Mouse (Mus musculus): ENCODE results near the gene Dnajb14. TPM values are rescaled to one million over a fixed set of nuclear protein-coding genes. Genes with fewer than 3 reads are reported as not detected.
"Not testable (repeated sequence)": the region's sequence is repeated elsewhere in the genome, so short reads cannot be mapped to it uniquely, and the experiment has no call there.

Gene Dnajb14
- total RNA-seq, 2 experiments from 2014 or later = 49.6 to 50.2 TPM

DNA sequence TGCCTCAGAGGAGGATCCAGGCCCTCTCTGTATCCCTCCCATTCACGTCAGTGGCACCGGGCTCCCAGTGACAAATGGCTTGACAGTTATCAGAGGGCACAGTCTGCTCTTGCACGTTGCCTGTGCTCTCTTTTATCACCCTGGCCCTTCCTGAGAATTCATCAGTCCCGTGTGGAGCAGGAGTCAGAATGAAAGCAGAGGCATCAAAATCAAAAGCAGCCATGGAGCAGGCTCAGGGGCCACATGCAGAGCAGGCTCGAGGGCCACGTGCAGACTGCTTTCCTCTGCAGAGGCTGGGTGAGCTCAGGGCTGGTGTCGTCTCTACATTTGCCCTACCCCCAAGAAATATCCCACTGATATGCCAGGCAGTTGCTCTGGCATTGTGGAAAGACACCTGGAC is 84.3 kb downstream of the Dnajb14 start:
- no peak for DNase-seq (ENCODE audit: low spot score in 2 of 2)

DNA sequence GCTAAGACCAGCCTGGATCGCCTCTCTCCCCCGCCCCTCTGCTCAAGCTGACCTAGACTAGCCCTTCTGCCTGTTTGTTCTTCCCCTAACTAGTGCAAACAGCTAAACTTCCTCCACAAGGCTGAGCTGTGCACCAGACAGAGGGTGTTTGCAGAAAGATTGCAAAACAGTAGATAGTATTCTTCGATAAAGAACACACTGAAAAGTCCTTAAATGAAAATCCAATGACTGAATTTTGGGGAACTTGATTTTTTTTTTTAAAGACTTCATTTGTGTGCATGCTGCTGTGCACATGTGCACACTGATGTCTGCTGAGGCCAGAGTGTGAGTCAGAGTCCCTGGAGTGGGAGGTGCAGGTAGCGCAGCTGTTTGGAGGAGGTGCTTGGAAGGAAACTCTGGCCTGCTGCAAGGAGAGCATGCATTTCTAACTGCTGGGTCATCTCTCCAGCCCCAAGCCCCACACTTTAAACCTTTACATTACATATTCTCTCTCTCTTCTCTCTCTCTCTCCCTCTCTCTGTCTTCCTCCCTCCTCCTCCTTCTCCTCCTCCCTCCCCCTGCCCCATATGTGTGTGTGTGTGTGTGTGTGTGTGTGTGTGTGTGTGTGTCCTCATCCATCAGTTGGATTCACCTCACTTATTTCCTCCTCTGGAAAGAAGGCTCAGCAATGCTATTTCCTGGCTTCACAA is 84.9 kb downstream of the Dnajb14 start:
- DNase-seq (ENCODE audit: low spot score in 2 of 2) = no peak

DNA sequence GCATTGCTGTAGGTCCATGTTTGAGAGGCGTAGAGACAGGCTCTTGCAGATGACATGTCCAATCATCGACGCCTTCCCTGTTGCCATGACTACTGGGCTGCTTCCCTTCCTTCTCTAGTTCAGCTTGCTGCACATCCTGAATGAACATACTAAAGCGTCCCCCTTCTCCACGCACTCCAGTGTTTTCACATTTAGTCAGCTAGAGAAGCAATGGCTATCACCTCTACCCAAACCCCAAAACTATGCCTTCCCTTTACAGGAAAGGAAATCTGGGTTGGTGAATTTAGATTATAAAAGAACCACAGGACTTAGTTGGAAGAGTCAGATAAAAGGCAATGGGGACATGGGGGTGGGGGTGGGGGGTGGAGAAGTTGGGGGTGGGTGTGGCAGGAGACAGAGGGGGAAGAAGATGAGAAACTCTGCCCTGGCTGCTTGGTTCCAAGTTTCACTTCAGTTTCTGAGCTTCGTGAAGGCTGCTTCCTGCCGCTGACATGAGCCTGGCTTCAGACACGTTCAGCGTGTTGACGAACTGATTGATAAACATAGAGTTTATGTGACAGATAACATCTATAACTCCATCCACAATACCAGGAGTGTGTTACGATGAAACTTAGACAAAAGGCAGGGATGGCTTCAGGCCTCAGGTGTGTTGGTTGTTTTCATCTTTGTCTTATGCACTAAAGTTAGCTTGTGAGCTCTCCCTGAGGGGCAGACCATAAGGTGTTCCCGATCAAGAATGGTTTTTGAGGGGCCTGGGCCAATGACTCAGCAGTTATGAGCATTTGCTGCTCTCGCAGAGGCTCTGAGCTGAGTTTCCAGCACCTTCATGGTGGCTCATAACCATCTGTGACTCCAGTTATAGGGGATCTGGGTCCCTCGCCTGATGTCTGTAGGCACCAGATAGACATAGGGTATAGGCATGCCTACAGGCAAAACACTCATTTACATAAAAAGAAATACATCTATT is 85.7 kb downstream of the Dnajb14 start:
- peak; percentile 49 to 70 for DNase-seq (ENCODE audit: low spot score in 2 of 2)

DNA sequence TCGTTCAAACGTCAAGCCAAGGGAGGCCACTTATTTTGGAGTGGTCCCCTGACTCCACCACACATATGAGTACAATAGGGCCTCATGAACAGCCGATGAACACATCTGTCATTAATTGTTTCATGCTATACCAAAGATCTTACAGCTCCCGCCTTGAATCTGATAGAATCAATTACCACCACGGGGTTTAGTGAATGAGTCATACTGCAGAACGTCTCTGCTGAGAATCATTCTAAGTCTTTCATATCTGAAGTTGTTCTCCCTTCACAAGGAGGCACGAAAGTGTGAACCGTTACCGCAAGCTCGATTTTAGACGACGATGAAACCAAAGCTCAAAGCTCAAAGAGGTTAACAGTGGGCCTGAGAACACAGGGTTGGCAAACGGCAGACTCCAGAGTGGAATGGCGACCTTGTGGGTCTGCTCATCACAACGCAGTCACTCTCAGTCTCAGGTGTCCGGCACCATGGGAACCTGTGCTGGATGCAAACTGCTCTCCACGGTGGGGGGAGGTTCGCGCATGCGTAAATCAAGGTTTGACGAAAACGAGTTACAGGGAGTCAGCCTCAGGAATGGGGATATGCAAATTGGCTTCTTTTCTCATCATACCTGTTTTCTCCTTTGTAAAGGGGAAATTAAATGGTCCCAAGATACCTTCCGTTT is 86.9 kb downstream of the Dnajb14 start:
- no peak for DNase-seq (ENCODE audit: low spot score in 2 of 2)

DNA sequence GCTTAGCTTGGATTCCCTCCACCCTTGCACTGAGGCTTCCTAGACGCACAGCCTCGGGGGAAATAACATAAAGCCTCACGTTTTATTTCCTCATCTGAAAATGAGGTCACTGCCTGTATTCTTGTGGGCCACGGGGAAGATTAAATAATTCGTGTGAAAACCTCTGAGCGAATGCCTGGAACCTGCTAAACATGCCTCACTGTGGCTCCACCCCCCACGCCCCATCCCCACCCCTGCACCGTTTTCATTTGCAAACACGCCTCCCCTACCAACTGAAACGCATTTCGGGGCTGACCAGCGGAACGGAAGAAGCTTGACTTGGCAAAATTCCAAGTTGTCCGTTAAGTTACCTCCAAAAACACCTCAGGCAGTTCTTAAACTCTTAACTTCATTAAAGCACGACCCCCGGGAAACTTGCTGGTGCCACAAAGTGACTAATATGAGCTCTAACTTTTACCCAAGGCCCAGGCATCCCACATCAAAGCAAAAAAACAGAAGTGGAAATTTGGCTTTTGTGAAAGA is 88.1 kb downstream of the Dnajb14 start:
- no peak for DNase-seq (ENCODE audit: low spot score in 2 of 2)

DNA sequence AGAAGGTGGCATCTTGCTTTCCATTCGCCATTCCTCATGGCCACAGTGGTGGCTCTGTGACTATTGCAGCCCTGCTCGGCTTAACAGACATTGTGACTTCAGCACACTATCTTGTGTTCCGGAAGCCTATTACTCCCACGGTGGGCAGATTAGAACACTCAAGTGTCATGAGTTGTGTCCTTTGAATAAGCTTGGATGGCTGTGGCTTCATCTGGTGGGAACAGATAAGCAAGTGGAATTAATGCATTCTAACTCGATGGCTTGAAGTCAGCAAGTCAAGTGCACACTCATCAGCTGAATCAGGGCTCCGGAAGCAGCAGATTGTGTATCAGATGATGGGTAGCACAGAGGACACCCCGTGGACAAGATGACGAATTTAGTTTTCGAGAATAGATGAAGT is 90.4 kb downstream of the Dnajb14 start:
- DNase-seq (ENCODE audit: low spot score in 2 of 2) = no peak

DNA sequence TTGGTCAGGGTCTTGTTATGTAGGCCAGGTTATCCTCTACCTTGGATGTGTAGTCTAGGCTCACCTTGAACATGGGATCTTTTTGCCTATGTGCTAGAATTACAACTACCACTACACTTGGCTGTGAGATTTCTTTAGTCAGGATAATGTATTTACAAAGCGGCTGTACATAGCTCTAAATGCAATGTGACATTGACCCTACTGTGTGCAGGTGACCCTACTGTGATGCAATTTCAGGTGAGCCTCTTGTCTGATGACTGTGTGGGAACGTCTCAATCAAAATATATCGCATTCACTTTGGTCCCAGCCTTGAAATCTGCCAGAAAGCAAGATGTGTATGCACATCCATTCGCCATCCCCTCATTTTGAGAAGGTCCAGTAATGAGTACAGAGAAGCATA is 90.9 kb downstream of the Dnajb14 start:
- DNase-seq (ENCODE audit: low spot score in 2 of 2) = no peak

DNA sequence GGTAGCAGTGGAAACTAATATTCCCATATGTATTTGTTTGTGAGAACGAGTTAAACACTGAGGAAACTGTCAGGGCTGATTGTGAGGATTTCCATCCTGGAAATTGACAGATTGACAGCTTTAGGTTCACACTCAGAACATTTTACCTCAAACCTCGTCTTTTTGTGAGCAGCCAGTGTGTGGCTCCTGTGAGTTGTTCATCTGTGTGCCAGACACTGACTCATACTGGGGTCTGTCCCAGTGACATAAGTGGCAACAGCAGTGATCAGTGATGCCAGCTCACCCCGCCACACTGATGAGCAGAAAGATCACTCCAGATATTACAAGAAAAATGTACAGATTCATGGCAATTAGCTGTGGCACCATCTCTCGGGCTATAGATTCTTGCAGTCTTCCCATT is 92.0 kb downstream of the Dnajb14 start:
- DNase-seq (ENCODE audit: low spot score in 2 of 2) = no peak

DNA sequence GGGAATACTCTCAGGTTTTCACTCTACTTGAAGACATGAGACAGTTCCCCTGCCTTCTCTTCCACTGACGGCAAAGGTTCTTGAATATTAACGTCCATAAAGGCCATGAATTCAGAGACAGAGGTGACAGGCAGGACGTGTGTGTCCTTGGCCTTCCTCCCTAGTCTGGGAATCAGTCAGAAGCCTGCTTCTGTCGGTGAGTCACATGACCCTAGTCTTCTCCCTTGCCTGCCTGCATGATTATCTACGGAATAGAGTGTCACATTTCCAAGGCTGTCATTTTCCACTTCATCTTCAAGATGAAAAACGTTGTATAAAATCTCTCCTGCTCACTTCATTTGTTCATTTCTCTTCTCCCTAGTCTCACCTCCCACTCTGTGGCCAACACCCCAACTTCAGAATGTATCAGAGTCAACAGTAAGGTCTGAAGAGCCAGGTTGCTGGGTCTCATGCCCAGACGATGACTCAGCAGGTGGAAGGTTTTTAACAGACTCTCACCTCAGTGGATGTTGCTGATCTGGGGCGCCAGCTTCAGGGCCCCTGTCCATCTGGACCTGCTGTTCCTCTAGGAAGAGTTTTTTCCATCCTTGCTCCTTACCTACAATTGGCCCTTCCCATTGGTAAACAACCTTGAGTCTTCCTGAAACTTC is 94.4 kb downstream of the Dnajb14 start:
- no peak for DNase-seq (ENCODE audit: low spot score in 2 of 2)

DNA sequence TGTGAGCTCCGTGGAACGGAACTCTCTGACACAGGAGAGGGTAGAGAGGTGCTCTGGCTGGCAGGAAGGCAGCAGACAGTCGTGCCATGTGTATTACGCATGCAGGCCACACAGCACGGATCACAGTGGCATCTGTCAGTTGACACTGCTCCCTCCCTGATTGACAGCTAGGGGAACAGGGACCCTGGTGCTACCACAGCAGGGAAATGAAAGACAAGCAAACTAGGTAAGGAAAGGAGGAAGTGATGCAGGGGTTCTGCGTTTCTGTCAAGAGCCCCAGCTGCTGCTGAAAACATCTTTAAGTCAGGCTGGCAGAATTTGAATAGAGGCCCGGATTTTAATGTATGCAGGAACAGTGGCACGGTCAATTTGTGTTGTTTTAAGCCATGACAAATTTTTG is 96.0 kb downstream of the Dnajb14 start:
- no peak for DNase-seq (ENCODE audit: low spot score in 2 of 2)

DNA sequence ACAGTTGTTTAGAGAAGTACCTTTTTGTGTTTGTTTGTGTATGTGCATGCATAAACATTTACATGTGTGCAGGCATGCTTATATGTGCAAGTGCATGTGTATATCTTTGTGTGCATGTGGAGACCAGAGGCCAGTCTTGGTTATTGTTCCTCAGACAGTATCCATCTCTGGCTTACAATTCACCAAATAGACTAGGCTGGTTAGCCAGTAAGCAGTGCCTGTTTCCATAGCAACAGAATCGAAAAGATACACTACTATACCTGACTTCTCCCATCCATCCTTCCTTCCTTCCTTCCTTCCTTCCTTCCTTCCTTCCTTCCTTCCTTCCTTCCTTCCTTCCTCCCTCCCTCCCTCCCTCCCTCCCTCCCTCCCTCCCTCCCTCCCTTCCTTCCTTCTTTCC is 96.5 kb downstream of the Dnajb14 start:
- not testable (repeated sequence) for DNase-seq (ENCODE audit: low spot score in 2 of 2)

Other genes starting within 250 kb of the Dnajb14 start
- gene Ddit4l, start 246.1 kb upstream of the Dnajb14 start, total RNA-seq (2021) = 1 to 10 TPM; 5.8 to 7.5 TPM
- gene Gm21962, start 196.2 kb upstream of the Dnajb14 start, total RNA-seq (2021) = not detected
- gene H2afz, start 3.2 kb upstream of the Dnajb14 start, total RNA-seq (2021) = 100 to 1,000 TPM; 158 to 167 TPM
- 10 to 100 TPM; 62.9 to 65.8 TPM for gene Lamtor3, start 50.8 kb downstream of the Dnajb14 start, total RNA-seq (2021)
- 1 to 10 TPM; 3.6 to 5.3 TPM for gene Dapp1, start 113.9 kb downstream of the Dnajb14 start, total RNA-seq (2021)
- gene 1110002E22Rik, start 197.4 kb downstream of the Dnajb14 start, total RNA-seq (2021) = 1 to 10 TPM; 1.4 TPM
- under 1 TPM in 1 of 2 experiments, not detected in 1; 0.32 TPM for gene Gm5105, start 199.7 kb downstream of the Dnajb14 start, total RNA-seq (2021)